Mouse (Mus musculus) E14TG2a.4 (cell line): Measurements from ENCODE around the gene Sdhd.
A peak's percentile ranks its signal among the peaks of the same experiment; 100 is the strongest.
"Not testable (repeated sequence)": the region's sequence is repeated elsewhere in the genome, so short reads cannot be mapped to it uniquely, and the experiment has no call there.

Source experiments
- H3K27me3 ChIP-seq: 2 replicates; pipeline ENCODE4 v1.6.1; 2014; ENCODE audit warnings: low read length, control low read depth; ENCODE audit not compliant: insufficient read depth
- H3K36me3 ChIP-seq: 2 replicates; pipeline ENCODE4 v1.6.1; 2014; ENCODE audit warnings: low read length, control low read depth; ENCODE audit not compliant: insufficient read depth
- H3K4me1 ChIP-seq: replicated peaks from 2 replicates; pipeline ENCODE4 v1.6.1; 2014; ENCODE audit warnings: low read depth, low read length, control low read depth
- H3K4me3 ChIP-seq: replicated peaks from 2 replicates; pipeline ENCODE4 v1.5.1; 2014; ENCODE audit warnings: mild to moderate bottlenecking, low read length
- H3K9me3 ChIP-seq: 2 replicates; pipeline ENCODE4 v1.6.1; 2014; ENCODE audit warnings: low read length, control low read depth
- CTCF ChIP-seq: conservative IDR thresholded peaks from 2 replicates; pipeline ENCODE4 v1.5.1; 2014; ENCODE audit warnings: low read length
- NANOG ChIP-seq: IDR thresholded peaks from 2 replicates; pipeline ENCODE4 v1.6.1; 2014; ENCODE audit warnings: borderline replicate concordance, low read length, mixed read lengths
- POU5F1 ChIP-seq: IDR thresholded peaks from 2 replicates; pipeline ENCODE4 v1.6.1; 2014; ENCODE audit warnings: low read length, borderline replicate concordance

Sdhd gene

GRCm38 (mm10) chr9:50603189-50603997 lies at the start of gene Sdhd, which contains the start of gene Timm8b:
Sdhd (minus strand) TSS chr9:50603812.
Timm8b (plus strand) TSS chr9:50603910.
- TF ChIP-seq NANOG (0 out of 2 replicates have a peak, but pooled peaks have one; percentile 7), CTCF (no peak)
- peaks cover 46% of the 10 kb centered on the region for H3K4me1 ChIP-seq
- no peaks in the 10 kb centered on the region for H3K9me3 ChIP-seq
- peaks cover 69% of the 10 kb centered on the region for H3K36me3 ChIP-seq
- H3K27me3 ChIP-seq, result no peaks in the 10 kb centered on the region
- peak within 1 kb of the TSS; percentile 96 for H3K4me3 ChIP-seq

GRCm38 (mm10) chr9:50650503-50650902 lies 46.9 kb upstream of the Sdhd start:
- TF ChIP-seq POU5F1 (no peak), CTCF (no peak), NANOG (no peak)
- H3K9me3 ChIP-seq, result no peaks in the 10 kb centered on the region

GRCm38 (mm10) chr9:50646826-50647370 lies 43.3 kb upstream of the Sdhd start:
- peaks cover 8% of the 10 kb centered on the region; the same call in 1 of the 2 replicates for H3K4me1 ChIP-seq
- TF ChIP-seq POU5F1 (no peak), CTCF (no peak), NANOG (no peak)
- H3K4me3 ChIP-seq, result peak overlapping the region; percentile 29; the same call in 1 of the 2 replicates
- H3K9me3 ChIP-seq, result no peaks in the 10 kb centered on the region
- no peaks in the 10 kb centered on the region for H3K27me3 ChIP-seq
- peaks cover 68% of the 10 kb centered on the region for H3K36me3 ChIP-seq

More at GRCm38 (mm10) chr9:50650503-50650902, 46.9 kb upstream of the Sdhd start:
- peaks cover 8% of the 10 kb centered on the region; the same call in 1 of the 2 replicates for H3K4me1 ChIP-seq
- peaks cover 56% of the 10 kb centered on the region for H3K36me3 ChIP-seq
- H3K4me3 ChIP-seq, result no peak overlapping the region
- H3K27me3 ChIP-seq, result no peaks in the 10 kb centered on the region

GRCm38 (mm10) chr9:50634270-50634669 lies 30.7 kb upstream of the Sdhd start:
- Histone ChIP-seq H3K4me3 (no peak overlapping the region), H3K4me1 (peaks cover 4% of the 10 kb centered on the region; the same call in 1 of the 2 replicates), H3K27me3 (no peaks in the 10 kb centered on the region), H3K36me3 (peaks cover 28% of the 10 kb centered on the region), H3K9me3 (no peaks in the 10 kb centered on the region)
- TF ChIP-seq CTCF (no peak), NANOG (no peak), POU5F1 (no peak)

- Histone ChIP-seq H3K9me3 (no peaks in the 10 kb centered on the region), H3K4me3 (no peak overlapping the region), H3K4me1 (peaks cover 4% of the 10 kb centered on the region; the same call in 1 of the 2 replicates), H3K27me3 (no peaks in the 10 kb centered on the region), H3K36me3 (peaks cover 21% of the 10 kb centered on the region)
- TF ChIP-seq CTCF (no peak), NANOG (no peak)
These were observed 29.4 kb upstream of the Sdhd start for GRCm38 (mm10) chr9:50633059-50633458.

- Histone ChIP-seq H3K4me3 (no peak overlapping the region), H3K27me3 (no peaks in the 10 kb centered on the region), H3K9me3 (no peaks in the 10 kb centered on the region), H3K4me1 (peaks cover 4% of the 10 kb centered on the region; the same call in 1 of the 2 replicates), H3K36me3 (peaks cover 13% of the 10 kb centered on the region)
- TF ChIP-seq POU5F1, result no peak
These were observed 28.5 kb upstream of the Sdhd start for GRCm38 (mm10) chr9:50632016-50632688.

- not testable (repeated sequence) for H3K4me1 ChIP-seq, H3K36me3 ChIP-seq, H3K9me3 ChIP-seq, H3K4me3 ChIP-seq, H3K27me3 ChIP-seq
These were observed 27.3 kb upstream of the Sdhd start for GRCm38 (mm10) chr9:50630903-50631302.

- H3K27me3 ChIP-seq, result no peaks in the 10 kb centered on the region; the same call in 1 of the 2 replicates
- peaks cover 26% of the 10 kb centered on the region for H3K36me3 ChIP-seq
- H3K9me3 ChIP-seq, result no peaks in the 10 kb centered on the region
- TF ChIP-seq NANOG (no peak), CTCF (no peak), POU5F1 (no peak)
- peaks cover 16% of the 10 kb centered on the region for H3K4me1 ChIP-seq
- peak overlapping the region; percentile 99 for H3K4me3 ChIP-seq
These were observed 14.2 kb upstream of the Sdhd start for GRCm38 (mm10) chr9:50617794-50618330.
